19 mouse cellular contexts compared by ENCODE assay signal in the genomic region with DNA sequence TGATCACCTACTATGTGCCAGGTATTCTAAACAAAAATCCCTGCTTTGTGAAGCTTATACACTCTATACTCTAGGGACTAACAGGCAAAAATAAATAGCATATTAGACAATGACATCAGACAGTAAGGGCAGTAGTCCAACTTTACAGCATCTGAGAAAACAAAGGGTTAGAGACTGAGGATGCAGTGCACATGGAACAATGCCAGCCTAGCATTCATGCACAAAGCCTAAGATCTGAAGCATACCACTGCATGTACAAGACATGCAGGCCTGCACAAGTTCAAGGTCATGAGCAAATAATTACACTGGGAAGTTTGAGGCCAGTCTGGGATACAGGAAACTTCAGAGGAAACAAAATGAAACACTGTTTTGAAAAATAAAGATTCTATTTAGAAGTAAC. TPM values are rescaled to one million over a fixed set of nuclear protein-coding genes. Genes with fewer than 3 reads are reported as not detected.
DNase-seq lines count a peak whose midpoint lies in the region; ATAC-seq and TF ChIP-seq lines count a peak whose summit lies in the region.
"Had no signal": no experiment of that assay in that cellular context is flagged by ENCODE, and none has a peak within 500 bp of the region (broad histone marks: within the 10 kb centered on the region; RNA-seq: fewer than 3 reads in every experiment).

No protein-coding gene starts in this region.

- no peaks in the 10 kb centered on the region for H3K9me3 ChIP-seq in heart, embryonic 11.5 days (replicated peaks; ENCODE audit: control insufficient read depth, low read length)
- no peaks in the 10 kb centered on the region for H3K9me3 ChIP-seq in limb, embryonic 14.5 days (ENCODE audit: control insufficient read depth, low read length)
- H3K9me3 ChIP-seq in limb, embryonic 10.5 days (replicated peaks) = no peaks in the 10 kb centered on the region
- H3K9me3 ChIP-seq: embryonic facial prominence, embryonic 12.5 days; limb, embryonic 13.5 days; midbrain, embryonic 15.5 days had no signal

- no peak for TF ChIP-seq POLR2A in limb, embryonic 14.5 days (IDR thresholded peaks at IDR 0.05; ENCODE audit: borderline replicate concordance, extremely low read depth, insufficient read depth, insufficient read length)

- intact Hi-C loops in heart, postnatal 10 days (cut with DNase I) = no loop called here

- DNase-seq in heart, postnatal 10 days = peak; percentile 27 to 29
- DNase-seq in limb, embryonic 14.5 days (ENCODE audit: low spot score) = peak; percentile 49
- DNase-seq in limb, embryonic 10.5 days (ENCODE audit: low spot score) = no peak
- DNase-seq in retina, postnatal 1 day = peak; percentile 12
- no peak for DNase-seq in retina, embryonic 14.5 days (ENCODE audit: low spot score)
- peak; percentile 6 to 21 for DNase-seq in kidney, postnatal 4 days
- DNase-seq: cerebellum, adult 11 months; gastrocnemius, postnatal 10 days; lung, adult 18-20 months; right cerebral cortex, postnatal 14 days; thymus, postnatal 25 days had no signal

- no peaks in the 10 kb centered on the region for H3K27me3 ChIP-seq in heart, embryonic 11.5 days (ENCODE audit: control insufficient read depth, insufficient read depth, low read length)
- H3K27me3 ChIP-seq in limb, embryonic 14.5 days (ENCODE audit: control insufficient read depth, insufficient read depth, low read length) = no peaks in the 10 kb centered on the region
- no peaks in the 10 kb centered on the region for H3K27me3 ChIP-seq in limb, embryonic 10.5 days (ENCODE audit: low read depth, poor library complexity, severe bottlenecking)
- H3K27me3 ChIP-seq: embryonic facial prominence, embryonic 12.5 days; limb, embryonic 13.5 days; midbrain, embryonic 15.5 days had no signal

- no peak overlapping the region for H3K4me3 ChIP-seq in heart, embryonic 11.5 days (ENCODE audit: low read depth, low read length)
- no peak overlapping the region for H3K4me3 ChIP-seq in limb, embryonic 14.5 days (replicated peaks; ENCODE audit: low read length)
- no peak overlapping the region for H3K4me3 ChIP-seq in limb, embryonic 10.5 days
- H3K4me3 ChIP-seq: embryonic facial prominence, embryonic 12.5 days; left cerebral cortex, adult 2 months; limb, embryonic 13.5 days; midbrain, embryonic 15.5 days had no signal

- no peak overlapping the region for H3K4me2 ChIP-seq in heart, embryonic 11.5 days
- H3K4me2 ChIP-seq in limb, embryonic 14.5 days (replicated peaks; ENCODE audit: low read depth, low read length, severe bottlenecking) = no peak overlapping the region
- H3K4me2 ChIP-seq: embryonic facial prominence, embryonic 12.5 days; limb, embryonic 13.5 days; midbrain, embryonic 15.5 days had no signal

- no peaks in the 10 kb centered on the region for H3K4me1 ChIP-seq in heart, embryonic 11.5 days (ENCODE audit: control insufficient read depth, insufficient read depth, low read length)
- H3K4me1 ChIP-seq in limb, embryonic 14.5 days (ENCODE audit: control insufficient read depth, insufficient read depth, low read length) = no peaks in the 10 kb centered on the region
- no peaks in the 10 kb centered on the region for H3K4me1 ChIP-seq in limb, embryonic 10.5 days
- H3K4me1 ChIP-seq: embryonic facial prominence, embryonic 12.5 days; limb, embryonic 13.5 days; midbrain, embryonic 15.5 days had no signal

- H3K36me3 ChIP-seq in heart, embryonic 11.5 days (ENCODE audit: control insufficient read depth, insufficient read depth, low read length) = peaks cover 7% of the 10 kb centered on the region
- H3K36me3 ChIP-seq in limb, embryonic 14.5 days (ENCODE audit: control insufficient read depth, insufficient read depth, low read length) = peaks cover 59% of the 10 kb centered on the region
- peaks cover 78% of the 10 kb centered on the region for H3K36me3 ChIP-seq in limb, embryonic 10.5 days

- no peak overlapping the region for H3K27ac ChIP-seq in heart, embryonic 11.5 days (ENCODE audit: low read depth, low read length)
- no peak overlapping the region for H3K27ac ChIP-seq in limb, embryonic 14.5 days (replicated peaks; ENCODE audit: low read depth, low read length)
- no peak overlapping the region for H3K27ac ChIP-seq in limb, embryonic 10.5 days
- H3K27ac ChIP-seq: embryonic facial prominence, embryonic 12.5 days; left cerebral cortex, adult 2 months; limb, embryonic 13.5 days; midbrain, embryonic 15.5 days; stomach, postnatal 0 days had no signal

- ATAC-seq in heart, embryonic 11.5 days (replicated peaks; ENCODE audit: insufficient number of reproducible peaks, low FRiP score, low TSS enrichment) = no peak
- ATAC-seq in limb, embryonic 14.5 days (ENCODE audit: low FRiP score, low read depth) = no peak
- ATAC-seq in activated CD4-positive, CD25-positive, alpha-beta regulatory T cell, adult 4 months = no peak
- ATAC-seq: CD4-positive, CD25-positive, alpha-beta regulatory T cell, adult 4 months; midbrain, embryonic 15.5 days had no signal

- no peak overlapping the region for H3K9ac ChIP-seq in heart, embryonic 11.5 days (ENCODE audit: low read depth, low read length)
- no peak overlapping the region for H3K9ac ChIP-seq in limb, embryonic 14.5 days (ENCODE audit: low read depth, low read length, severe bottlenecking)
- H3K9ac ChIP-seq: embryonic facial prominence, embryonic 12.5 days; limb, embryonic 13.5 days; midbrain, embryonic 15.5 days had no signal

RNA-seq across cellular contexts. Expression of a gene that starts 30.6 kb away (rescaled TPM):
- 10 to 100 TPM; 22.2 to 24.8 TPM for total RNA-seq in heart, postnatal 10 days (2021)
- polyA plus RNA-seq in heart, embryonic 11.5 days (2014; fragmentation: Nextera tagmentation; extraction: Ambion mirVana) = 39.5 and 52.8 TPM in 2 replicates
- polyA plus RNA-seq in limb, embryonic 14.5 days (2012; rRNA removed) = 28.4 and 30.6 TPM in 2 replicates
- polyA plus RNA-seq in limb, embryonic 14.5 days (2014; fragmentation: Nextera tagmentation; extraction: Ambion mirVana) = 57.6 and 63.9 TPM in 2 replicates
- polyA plus RNA-seq in limb, embryonic 10.5 days (2016; fragmentation: Nextera tagmentation; extraction: Ambion mirVana) = 53.6 and 62.7 TPM in 2 replicates
- 100 to 1,000 TPM; 212 to 237 TPM for polyA plus RNA-seq in activated CD4-positive, CD25-positive, alpha-beta regulatory T cell, adult 4 months (2017; shearing (Covaris generic))

RNA-seq across cellular contexts. Expression of a gene that starts 33.5 kb away (rescaled TPM):
- total RNA-seq in heart, postnatal 10 days (2021) = 10 to 100 TPM; 71.2 to 79.6 TPM
- polyA plus RNA-seq in heart, embryonic 11.5 days (2014; fragmentation: Nextera tagmentation; extraction: Ambion mirVana) = 138 and 143 TPM in 2 replicates
- 71.9 and 73.2 TPM in 2 replicates for polyA plus RNA-seq in limb, embryonic 14.5 days (2012; rRNA removed)
- 152 and 162 TPM in 2 replicates for polyA plus RNA-seq in limb, embryonic 14.5 days (2014; fragmentation: Nextera tagmentation; extraction: Ambion mirVana)
- polyA plus RNA-seq in limb, embryonic 10.5 days (2016; fragmentation: Nextera tagmentation; extraction: Ambion mirVana) = 143 and 157 TPM in 2 replicates
- 100 to 1,000 TPM; 116 to 117 TPM for polyA plus RNA-seq in activated CD4-positive, CD25-positive, alpha-beta regulatory T cell, adult 4 months (2017; shearing (Covaris generic))

RNA-seq across cellular contexts. Expression of a gene that starts 33.5 kb away (rescaled TPM):
- total RNA-seq in heart, postnatal 10 days (2021) = 1 to 10 TPM; 2.6 to 2.9 TPM
- 32.6 and 34.3 TPM in 2 replicates for polyA plus RNA-seq in heart, embryonic 11.5 days (2014; fragmentation: Nextera tagmentation; extraction: Ambion mirVana)
- 13.7 and 16.1 TPM in 2 replicates for polyA plus RNA-seq in limb, embryonic 14.5 days (2012; rRNA removed)
- polyA plus RNA-seq in limb, embryonic 14.5 days (2014; fragmentation: Nextera tagmentation; extraction: Ambion mirVana) = 18.0 and 22.7 TPM in 2 replicates
- 65.9 and 66.4 TPM in 2 replicates for polyA plus RNA-seq in limb, embryonic 10.5 days (2016; fragmentation: Nextera tagmentation; extraction: Ambion mirVana)
- 1 to 10 TPM; 6.5 to 6.9 TPM for polyA plus RNA-seq in activated CD4-positive, CD25-positive, alpha-beta regulatory T cell, adult 4 months (2017; shearing (Covaris generic))

Comparison
In these comparisons a context has a peak if more than half of its experiments do, and no peak if none do; other contexts are left out.
1. DNase-seq: peak in heart, postnatal 10 days (2 of 2), limb, embryonic 14.5 days (single experiment), retina, postnatal 1 day (single experiment) and kidney, postnatal 4 days (2 of 2); none in limb, embryonic 10.5 days (single experiment) and retina, embryonic 14.5 days (single experiment).